Comparison of ENCODE assay signal across 16 mouse cellular contexts in genomic region chr2:169387765-169388518, GRCm38 (mm10).
DNase-seq lines count a peak whose midpoint lies in the region; ATAC-seq and TF ChIP-seq lines count a peak whose summit lies in the region.
"Had no signal": no experiment of that assay in that cellular context is flagged by ENCODE, and none has a peak within 500 bp of the region (broad histone marks: within the 10 kb centered on the region; RNA-seq: fewer than 3 reads in every experiment).

No protein-coding gene starts in this region.

- peaks cover 26% of the 10 kb centered on the region for H3K4me1 ChIP-seq in neural tube, embryonic 13.5 days (replicated peaks)
- H3K4me1 ChIP-seq in forebrain, embryonic 15.5 days: peaks cover 23% of the 10 kb centered on the region
- H3K4me1 ChIP-seq in midbrain, embryonic 12.5 days: peaks cover 7% of the 10 kb centered on the region; the same call in 1 of the 2 replicates
- H3K4me1 ChIP-seq in heart, adult 2 months (ENCODE audit: control insufficient read depth, insufficient read depth, low read length): no peaks in the 10 kb centered on the region
- H3K4me1 ChIP-seq: embryonic facial prominence, embryonic 15.5 days; liver, embryonic 15.5 days; megakaryocyte, embryonic 14.5 days had no signal

- H3K9ac ChIP-seq in neural tube, embryonic 13.5 days: no peak overlapping the region
- no peak overlapping the region for H3K9ac ChIP-seq in forebrain, embryonic 15.5 days (replicated peaks)
- no peak overlapping the region for H3K9ac ChIP-seq in midbrain, embryonic 12.5 days (replicated peaks)
- no peak overlapping the region for H3K9ac ChIP-seq in heart, adult 2 months (ENCODE audit: low read depth, low read length)
- H3K9ac ChIP-seq: embryonic facial prominence, embryonic 15.5 days; liver, embryonic 15.5 days had no signal

- H3K27ac ChIP-seq in neural tube, embryonic 13.5 days (replicated peaks): 0 out of 2 replicates have a peak overlapping the region, but pooled peaks have one; percentile 28
- H3K27ac ChIP-seq in forebrain, embryonic 15.5 days (replicated peaks): no peak overlapping the region
- 0 out of 2 replicates have a peak overlapping the region, but pooled peaks have one; percentile 7 for H3K27ac ChIP-seq in midbrain, embryonic 12.5 days (replicated peaks)
- no peak overlapping the region for H3K27ac ChIP-seq in heart, adult 2 months
- H3K27ac ChIP-seq: embryonic facial prominence, embryonic 15.5 days; liver, embryonic 15.5 days had no signal

- ATAC-seq in neural tube, embryonic 13.5 days (ENCODE audit: low read depth): peak; percentile 36; the same call in 1 of the 2 replicates
- peak; percentile 60; the same call in 1 of the 2 replicates for ATAC-seq in forebrain, embryonic 15.5 days (replicated peaks)
- ATAC-seq in midbrain, embryonic 12.5 days (ENCODE audit: low FRiP score, low read depth): peak; percentile 52; the same call in 1 of the 2 replicates

- no peak for DNase-seq in neural tube, embryonic 10.5 days (ENCODE audit: extremely low spot score, low spot score)
- DNase-seq in frontal cortex, postnatal 10 days (ENCODE audit: low spot score in 2 of 2): no peak
- DNase-seq in lung, postnatal 10 days: no peak
- DNase-seq in heart, adult 2 months: no peak
- DNase-seq: cerebellum, postnatal 10 days; embryo, embryonic 11 days; gastrocnemius, postnatal 25 days; kidney, adult 2 months; lung, postnatal 14 days; right cerebral cortex, postnatal 25 days had no signal

- no peak for TF ChIP-seq EP300 in heart, adult 2 months (IDR thresholded peaks at IDR 0.05; ENCODE audit: insufficient read depth, low read depth, low read length)

- TF ChIP-seq CTCF in heart, adult 2 months (IDR thresholded peaks at IDR 0.05): no peak

- H3K36me3 ChIP-seq in neural tube, embryonic 13.5 days: no peaks in the 10 kb centered on the region
- H3K36me3 ChIP-seq in forebrain, embryonic 15.5 days: no peaks in the 10 kb centered on the region
- no peaks in the 10 kb centered on the region for H3K36me3 ChIP-seq in midbrain, embryonic 12.5 days
- no peaks in the 10 kb centered on the region for H3K36me3 ChIP-seq in heart, adult 2 months (ENCODE audit: control insufficient read depth, insufficient read depth, low read length)
- H3K36me3 ChIP-seq: embryonic facial prominence, embryonic 15.5 days; liver, embryonic 15.5 days had no signal

- H3K9me3 ChIP-seq in neural tube, embryonic 13.5 days: no peaks in the 10 kb centered on the region
- no peaks in the 10 kb centered on the region for H3K9me3 ChIP-seq in forebrain, embryonic 15.5 days
- H3K9me3 ChIP-seq in midbrain, embryonic 12.5 days: no peaks in the 10 kb centered on the region
- H3K9me3 ChIP-seq: embryonic facial prominence, embryonic 15.5 days; liver, embryonic 15.5 days had no signal

- H3K79me2 ChIP-seq in heart, adult 2 months (replicated peaks; ENCODE audit: control insufficient read depth, insufficient read depth, low read length): no peaks in the 10 kb centered on the region

- H3K4me3 ChIP-seq in neural tube, embryonic 13.5 days: no peak overlapping the region
- no peak overlapping the region for H3K4me3 ChIP-seq in forebrain, embryonic 15.5 days
- H3K4me3 ChIP-seq in midbrain, embryonic 12.5 days: no peak overlapping the region
- no peak overlapping the region for H3K4me3 ChIP-seq in heart, adult 2 months
- H3K4me3 ChIP-seq: embryonic facial prominence, embryonic 15.5 days; liver, embryonic 15.5 days; megakaryocyte, embryonic 14.5 days had no signal

- H3K4me2 ChIP-seq in neural tube, embryonic 13.5 days: no peak overlapping the region
- no peak overlapping the region for H3K4me2 ChIP-seq in forebrain, embryonic 15.5 days (replicated peaks)
- no peak overlapping the region for H3K4me2 ChIP-seq in midbrain, embryonic 12.5 days (replicated peaks)
- H3K4me2 ChIP-seq: embryonic facial prominence, embryonic 15.5 days; liver, embryonic 15.5 days had no signal

- intact Hi-C loops in heart, adult 2 months (cut with DNase I): no loop called here

- no peaks in the 10 kb centered on the region for H3K27me3 ChIP-seq in neural tube, embryonic 13.5 days
- H3K27me3 ChIP-seq in forebrain, embryonic 15.5 days: no peaks in the 10 kb centered on the region
- no peaks in the 10 kb centered on the region for H3K27me3 ChIP-seq in midbrain, embryonic 12.5 days
- H3K27me3 ChIP-seq in heart, adult 2 months (ENCODE audit: control insufficient read depth, insufficient read depth, low read length): no peaks in the 10 kb centered on the region
- H3K27me3 ChIP-seq: embryonic facial prominence, embryonic 15.5 days; liver, embryonic 15.5 days; megakaryocyte, embryonic 14.5 days had no signal

- no peak for TF ChIP-seq POLR2A in heart, adult 2 months (IDR thresholded peaks at IDR 0.05; ENCODE audit: insufficient read depth, low read depth, low read length)

- 42% methylated on average over 23 of the region's 23 CpGs for WGBS in neural tube, embryonic 13.5 days
- 25% methylated on average over 23 of the region's 23 CpGs for WGBS in forebrain, embryonic 15.5 days
- WGBS in midbrain, embryonic 12.5 days: 40% methylated on average over 23 of the region's 23 CpGs
- WGBS in heart, adult 2 months: 82% methylated on average over 23 of the region's 23 CpGs

Comparison
In these comparisons a context has a peak if more than half of its experiments do, and no peak if none do; other contexts are left out.
1. H3K27ac ChIP-seq: peak in neural tube, embryonic 13.5 days (single experiment) and midbrain, embryonic 12.5 days (single experiment); none in forebrain, embryonic 15.5 days (single experiment) and heart, adult 2 months (single experiment).
2. Peak in every context shown above with its lines, with median percentiles within 50 percentile points of each other: ATAC-seq.